Mouse (Mus musculus) A20 (cell line): ENCODE data around the gene Olfr259.

Source experiments
- DNase-seq: peaks from one replicate; pipeline ENCODE4 v3.0.0-alpha.2; 2011; ENCODE audit warnings: low read depth, low spot score

Olfr259 gene

GRCm38 (mm10) chr2:87114467-87114866 lies at the start of gene Olfr259:
TSS of gene Olfr259 (minus strand) at chr2:87114567.
- no peak for DNase-seq

GRCm38 (mm10) chr2:87152524-87152923 lies 38.2 kb upstream of the Olfr259 start, which contains the start of gene Olfr1111:
TSS of gene Olfr1111 (minus strand) at chr2:87152624.
- DNase-seq = no peak

GRCm38 (mm10) chr2:87140200-87140599 lies 25.8 kb upstream of the Olfr259 start, which contains the start of gene Olfr1110:
TSS of gene Olfr1110 (minus strand) at chr2:87140300.
- DNase-seq = no peak

GRCm38 (mm10) chr2:87095908-87096307 lies 18.5 kb downstream of the Olfr259 start, which contains the start of gene Olfr1109:
TSS of gene Olfr1109 (minus strand) at chr2:87096008.
- DNase-seq = no peak

GRCm38 (mm10) chr2:87075717-87076116 lies 38.6 kb downstream of the Olfr259 start, which contains the start of gene Olfr1107:
TSS of gene Olfr1107 (minus strand) at chr2:87075817.
- no peak for DNase-seq
